Mouse (Mus musculus): ENCODE results near the gene Gfra4. TPM values are rescaled to one million over a fixed set of nuclear protein-coding genes. Genes with fewer than 3 reads are reported as not detected.

Gene Gfra4
- polyA plus RNA-seq, 1 experiment: 0.73 TPM

- H3K36me3 ChIP-seq (ENCODE audit: control insufficient read depth, insufficient read depth, low read length, poor library complexity, severe bottlenecking): no peaks in the 10 kb centered on the region
Measured at GRCm38 (mm10) chr2:131029065-131029935, 13.6 kb downstream of the Gfra4 start.

GRCm38 (mm10) chr2:131026941-131027340 lies 15.9 kb downstream of the Gfra4 start:
- Histone ChIP-seq H3K9me3 (replicated peaks; ENCODE audit: control insufficient read depth, insufficient read depth, low read length, poor library complexity, severe bottlenecking) (no peaks in the 10 kb centered on the region), H3K4me1 (ENCODE audit: control insufficient read depth, insufficient read depth, low read length) (no peaks in the 10 kb centered on the region), H3K4me3 (ENCODE audit: low read depth, low read length) (no peak overlapping the region), H3K9ac (ENCODE audit: low read depth, poor library complexity, severe bottlenecking) (no peak overlapping the region), H3K27me3 (ENCODE audit: control insufficient read depth, insufficient read depth, low read length, poor library complexity, severe bottlenecking) (no peaks in the 10 kb centered on the region), H3K36me3 (ENCODE audit: control insufficient read depth, insufficient read depth, low read length, poor library complexity, severe bottlenecking) (no peaks in the 10 kb centered on the region), H3K27ac (ENCODE audit: insufficient read depth, low read length) (no peak overlapping the region)
- TF ChIP-seq EP300 (IDR thresholded peaks at IDR 0.05; ENCODE audit: insufficient read depth, low read depth, low read length) (no peak), POLR2A (IDR thresholded peaks at IDR 0.05; ENCODE audit: insufficient read depth, low read length) (no peak), CTCF (IDR thresholded peaks at IDR 0.05; ENCODE audit: low read depth, low read length) (no peak)

More at GRCm38 (mm10) chr2:131029065-131029935, 13.6 kb downstream of the Gfra4 start:
- H3K9me3 ChIP-seq (replicated peaks; ENCODE audit: control insufficient read depth, insufficient read depth, low read length, poor library complexity, severe bottlenecking): peaks cover 3% of the 10 kb centered on the region
- no peaks in the 10 kb centered on the region for H3K4me1 ChIP-seq (ENCODE audit: control insufficient read depth, insufficient read depth, low read length)
- TF ChIP-seq EP300 (IDR thresholded peaks at IDR 0.05; ENCODE audit: insufficient read depth, low read depth, low read length): no peak
- TF ChIP-seq CTCF (IDR thresholded peaks at IDR 0.05; ENCODE audit: low read depth, low read length): no peak
- TF ChIP-seq POLR2A (IDR thresholded peaks at IDR 0.05; ENCODE audit: insufficient read depth, low read length): no peak
- H3K9ac ChIP-seq (ENCODE audit: low read depth, poor library complexity, severe bottlenecking): no peak overlapping the region
- H3K27ac ChIP-seq (ENCODE audit: insufficient read depth, low read length): no peak overlapping the region
- H3K27me3 ChIP-seq (ENCODE audit: control insufficient read depth, insufficient read depth, low read length, poor library complexity, severe bottlenecking): no peaks in the 10 kb centered on the region
- no peak overlapping the region for H3K4me3 ChIP-seq (ENCODE audit: low read depth, low read length)

- H3K4me1 ChIP-seq (ENCODE audit: control insufficient read depth, insufficient read depth, low read length): no peaks in the 10 kb centered on the region
- H3K27me3 ChIP-seq (ENCODE audit: control insufficient read depth, insufficient read depth, low read length, poor library complexity, severe bottlenecking): no peaks in the 10 kb centered on the region
- no peak overlapping the region for H3K27ac ChIP-seq (ENCODE audit: insufficient read depth, low read length)
- H3K36me3 ChIP-seq (ENCODE audit: control insufficient read depth, insufficient read depth, low read length, poor library complexity, severe bottlenecking): no peaks in the 10 kb centered on the region
- H3K4me3 ChIP-seq (ENCODE audit: low read depth, low read length): no peak overlapping the region
- no peak overlapping the region for H3K9ac ChIP-seq (ENCODE audit: low read depth, poor library complexity, severe bottlenecking)
- TF ChIP-seq POLR2A (IDR thresholded peaks at IDR 0.05; ENCODE audit: insufficient read depth, low read length) (no peak), CTCF (IDR thresholded peaks at IDR 0.05; ENCODE audit: low read depth, low read length) (no peak), EP300 (IDR thresholded peaks at IDR 0.05; ENCODE audit: insufficient read depth, low read depth, low read length) (no peak)
- H3K9me3 ChIP-seq (replicated peaks; ENCODE audit: control insufficient read depth, insufficient read depth, low read length, poor library complexity, severe bottlenecking): no peaks in the 10 kb centered on the region
Measured at GRCm38 (mm10) chr2:131025230-131025629, 17.7 kb downstream of the Gfra4 start.

GRCm38 (mm10) chr2:131010566-131010965 lies 32.3 kb downstream of the Gfra4 start:
- no peak for TF ChIP-seq CTCF (IDR thresholded peaks at IDR 0.05; ENCODE audit: low read depth, low read length)
- no peak for TF ChIP-seq EP300 (IDR thresholded peaks at IDR 0.05; ENCODE audit: insufficient read depth, low read depth, low read length)
- TF ChIP-seq POLR2A (IDR thresholded peaks at IDR 0.05; ENCODE audit: insufficient read depth, low read length): no peak

GRCm38 (mm10) chr2:131009123-131009522 lies 33.8 kb downstream of the Gfra4 start:
- H3K27ac ChIP-seq (ENCODE audit: insufficient read depth, low read length): no peak overlapping the region
- H3K4me1 ChIP-seq (ENCODE audit: control insufficient read depth, insufficient read depth, low read length): no peaks in the 10 kb centered on the region
- H3K9ac ChIP-seq (ENCODE audit: low read depth, poor library complexity, severe bottlenecking): no peak overlapping the region
- H3K4me3 ChIP-seq (ENCODE audit: low read depth, low read length): no peak overlapping the region
- H3K27me3 ChIP-seq (ENCODE audit: control insufficient read depth, insufficient read depth, low read length, poor library complexity, severe bottlenecking): no peaks in the 10 kb centered on the region
- TF ChIP-seq POLR2A (IDR thresholded peaks at IDR 0.05; ENCODE audit: insufficient read depth, low read length): no peak
- TF ChIP-seq EP300 (IDR thresholded peaks at IDR 0.05; ENCODE audit: insufficient read depth, low read depth, low read length): no peak
- no peak for TF ChIP-seq CTCF (IDR thresholded peaks at IDR 0.05; ENCODE audit: low read depth, low read length)
- H3K9me3 ChIP-seq (replicated peaks; ENCODE audit: control insufficient read depth, insufficient read depth, low read length, poor library complexity, severe bottlenecking): no peaks in the 10 kb centered on the region
- no peaks in the 10 kb centered on the region; the same call in 1 of the 2 replicates for H3K36me3 ChIP-seq (ENCODE audit: control insufficient read depth, insufficient read depth, low read length, poor library complexity, severe bottlenecking)

More at GRCm38 (mm10) chr2:131010566-131010965, 32.3 kb downstream of the Gfra4 start:
- no peak overlapping the region for H3K4me3 ChIP-seq (ENCODE audit: low read depth, low read length)
- no peaks in the 10 kb centered on the region for H3K9me3 ChIP-seq (replicated peaks; ENCODE audit: control insufficient read depth, insufficient read depth, low read length, poor library complexity, severe bottlenecking)
- no peak overlapping the region for H3K9ac ChIP-seq (ENCODE audit: low read depth, poor library complexity, severe bottlenecking)
- no peaks in the 10 kb centered on the region for H3K27me3 ChIP-seq (ENCODE audit: control insufficient read depth, insufficient read depth, low read length, poor library complexity, severe bottlenecking)
- no peaks in the 10 kb centered on the region; the same call in 1 of the 2 replicates for H3K36me3 ChIP-seq (ENCODE audit: control insufficient read depth, insufficient read depth, low read length, poor library complexity, severe bottlenecking)
- H3K4me1 ChIP-seq (ENCODE audit: control insufficient read depth, insufficient read depth, low read length): no peaks in the 10 kb centered on the region
- no peak overlapping the region for H3K27ac ChIP-seq (ENCODE audit: insufficient read depth, low read length)

GRCm38 (mm10) chr2:130992818-130993217 lies 50.1 kb downstream of the Gfra4 start:
- no peaks in the 10 kb centered on the region; the same call in 1 of the 2 replicates for H3K36me3 ChIP-seq (ENCODE audit: control insufficient read depth, insufficient read depth, low read length, poor library complexity, severe bottlenecking)
- no peak overlapping the region for H3K27ac ChIP-seq (ENCODE audit: insufficient read depth, low read length)
- no peaks in the 10 kb centered on the region for H3K4me1 ChIP-seq (ENCODE audit: control insufficient read depth, insufficient read depth, low read length)
- no peaks in the 10 kb centered on the region for H3K9me3 ChIP-seq (replicated peaks; ENCODE audit: control insufficient read depth, insufficient read depth, low read length, poor library complexity, severe bottlenecking)
- no peaks in the 10 kb centered on the region for H3K27me3 ChIP-seq (ENCODE audit: control insufficient read depth, insufficient read depth, low read length, poor library complexity, severe bottlenecking)
- H3K4me3 ChIP-seq (ENCODE audit: low read depth, low read length): no peak overlapping the region
- no peak overlapping the region for H3K9ac ChIP-seq (ENCODE audit: low read depth, poor library complexity, severe bottlenecking)
- no peak for TF ChIP-seq CTCF (IDR thresholded peaks at IDR 0.05; ENCODE audit: low read depth, low read length)
- no peak for TF ChIP-seq EP300 (IDR thresholded peaks at IDR 0.05; ENCODE audit: insufficient read depth, low read depth, low read length)
- TF ChIP-seq POLR2A (IDR thresholded peaks at IDR 0.05; ENCODE audit: insufficient read depth, low read length): no peak

Other genes with a start within 250 kb of the Gfra4 start
- gene 4930402H24Rik, start 136.7 kb downstream of the Gfra4 start, polyA plus RNA-seq (2011; ENCODE audit: insufficient read depth, insufficient read length, low read depth, missing spikeins): 18.0 and 26.2 TPM in 2 replicates
- gene Atrn, start 136.6 kb downstream of the Gfra4 start, polyA plus RNA-seq (2011; ENCODE audit: insufficient read depth, insufficient read length, low read depth, missing spikeins): 9.8 and 11.1 TPM in 2 replicates
- 0.37 TPM in 1 of 2 replicates, not detected in the other for gene Adam33, start 20.7 kb upstream of the Gfra4 start, polyA plus RNA-seq (2011; ENCODE audit: insufficient read depth, insufficient read length, low read depth, missing spikeins)
- gene Siglec1, start 43.7 kb upstream of the Gfra4 start, polyA plus RNA-seq (2011; ENCODE audit: insufficient read depth, insufficient read length, low read depth, missing spikeins): 0.16 TPM in 1 of 2 replicates, not detected in the other
- gene Hspa12b, start 84.2 kb upstream of the Gfra4 start, polyA plus RNA-seq (2011; ENCODE audit: insufficient read depth, insufficient read length, low read depth, missing spikeins): 1.9 and 2.2 TPM in 2 replicates
- not detected in 2 replicates for gene Gm11037, start 90.4 kb upstream of the Gfra4 start, polyA plus RNA-seq (2011; ENCODE audit: insufficient read depth, insufficient read length, low read depth, missing spikeins)
- 74.5 and 79.8 TPM in 2 replicates for gene 1700037H04Rik, start 117.0 kb upstream of the Gfra4 start, polyA plus RNA-seq (2011; ENCODE audit: insufficient read depth, insufficient read length, low read depth, missing spikeins)
- 12.2 and 12.3 TPM in 2 replicates for gene Cenpb, start 137.0 kb upstream of the Gfra4 start, polyA plus RNA-seq (2011; ENCODE audit: insufficient read depth, insufficient read length, low read depth, missing spikeins)
- 26.1 and 28.8 TPM in 2 replicates for gene Cdc25b, start 143.9 kb upstream of the Gfra4 start, polyA plus RNA-seq (2011; ENCODE audit: insufficient read depth, insufficient read length, low read depth, missing spikeins)
- 1.2 and 2.0 TPM in 2 replicates for gene Spef1, start 144.2 kb upstream of the Gfra4 start, polyA plus RNA-seq (2011; ENCODE audit: insufficient read depth, insufficient read length, low read depth, missing spikeins)
- 6.5 and 8.5 TPM in 2 replicates for gene Ap5s1, start 164.0 kb upstream of the Gfra4 start, polyA plus RNA-seq (2011; ENCODE audit: insufficient read depth, insufficient read length, low read depth, missing spikeins)
- gene Mavs, start 191.0 kb upstream of the Gfra4 start, polyA plus RNA-seq (2011; ENCODE audit: insufficient read depth, insufficient read length, low read depth, missing spikeins): 16.7 and 20.3 TPM in 2 replicates
- gene Pank2, start 219.4 kb upstream of the Gfra4 start, polyA plus RNA-seq (2011; ENCODE audit: insufficient read depth, insufficient read length, low read depth, missing spikeins): 67.0 and 78.5 TPM in 2 replicates

Data from ES-Bruce4 (cell line).